In genomic region chr12:17691320-17691876, GRCm38 (mm10) we compare ENCODE assay signal across 8 mouse cellular contexts. TPM values are rescaled to one million over a fixed set of nuclear protein-coding genes. Genes with fewer than 3 reads are reported as not detected.
DNase-seq lines count a peak whose midpoint lies in the region; ATAC-seq and TF ChIP-seq lines count a peak whose summit lies in the region.

No protein-coding gene starts in this region.

- TF ChIP-seq EP300 in liver, postnatal 0 days (IDR thresholded peaks at IDR 0.05; ENCODE audit: low read depth) = no peak

- peak overlapping the region; percentile 95 for H3K4me3 ChIP-seq in gastrocnemius, adult 2 months
- H3K4me3 ChIP-seq in forebrain, embryonic 11.5 days (ENCODE audit: low read depth, low read length) = peak overlapping the region; percentile 74
- H3K4me3 ChIP-seq in intestine, embryonic 15.5 days (replicated peaks) = peak overlapping the region; percentile 65
- H3K4me3 ChIP-seq in liver, postnatal 0 days (ENCODE audit: low read depth, low read length) = peak overlapping the region; percentile 81
- H3K4me3 ChIP-seq in olfactory bulb, adult 2 months (ENCODE audit: insufficient read depth, low read depth, low read length) = peak overlapping the region; percentile 55

- WGBS in forebrain, embryonic 11.5 days = under 1% methylated on average over 30 of the region's 30 CpGs
- 1% methylated on average over 30 of the region's 30 CpGs for WGBS in intestine, embryonic 15.5 days
- WGBS in liver, postnatal 0 days (ENCODE audit: insufficient replicate concordance) = under 1% methylated on average over 26 of the region's 30 CpGs
- 1% methylated on average over 30 of the region's 30 CpGs for WGBS in olfactory bulb, adult 2 months

- peak; percentile 32 for DNase-seq in gastrocnemius, adult 2 months
- DNase-seq in gastrocnemius, adult 8-10 months (ENCODE audit: low spot score in 2 of 2) = no peak
- peak; percentile 24 for DNase-seq in adrenal gland, adult 8-10 months
- peak; percentile 79 for DNase-seq in forebrain, embryonic 11.5 days (ENCODE audit: low spot score)
- DNase-seq in liver, postnatal 0 days = peak; percentile 37

- no peak for TF ChIP-seq POLR2A in olfactory bulb, adult 2 months (IDR thresholded peaks at IDR 0.05; ENCODE audit: insufficient read depth, low read depth, low read length)

- no peaks in the 10 kb centered on the region for H3K36me3 ChIP-seq in forebrain, embryonic 11.5 days (ENCODE audit: control insufficient read depth, insufficient read depth, low read length)
- H3K36me3 ChIP-seq in intestine, embryonic 15.5 days = no peaks in the 10 kb centered on the region
- H3K36me3 ChIP-seq in liver, postnatal 0 days (replicated peaks; ENCODE audit: insufficient read depth, low read length) = no peaks in the 10 kb centered on the region

- H3K27me3 ChIP-seq in forebrain, embryonic 11.5 days (ENCODE audit: control insufficient read depth, insufficient read depth, low read length) = no peaks in the 10 kb centered on the region; the same call in 1 of the 2 replicates
- no peaks in the 10 kb centered on the region for H3K27me3 ChIP-seq in intestine, embryonic 15.5 days (replicated peaks)
- no peaks in the 10 kb centered on the region for H3K27me3 ChIP-seq in liver, postnatal 0 days (ENCODE audit: insufficient read depth, low read length)

- no peak for TF ChIP-seq CTCF in gastrocnemius, adult 2 months (IDR thresholded peaks at IDR 0.05)
- no peak for TF ChIP-seq CTCF in liver, postnatal 0 days (IDR thresholded peaks at IDR 0.05; ENCODE audit: low read depth)
- TF ChIP-seq CTCF in olfactory bulb, adult 2 months (IDR thresholded peaks at IDR 0.05; ENCODE audit: insufficient read depth, low read depth, low read length) = no peak

- no peaks in the 10 kb centered on the region for H3K9me3 ChIP-seq in forebrain, embryonic 11.5 days (ENCODE audit: control insufficient read depth, low read length)
- no peaks in the 10 kb centered on the region for H3K9me3 ChIP-seq in intestine, embryonic 15.5 days
- no peaks in the 10 kb centered on the region for H3K9me3 ChIP-seq in liver, postnatal 0 days (ENCODE audit: low read length)

- peak overlapping the region; percentile 77 for H3K9ac ChIP-seq in forebrain, embryonic 11.5 days (ENCODE audit: low read length)
- peak overlapping the region; percentile 69 for H3K9ac ChIP-seq in intestine, embryonic 15.5 days
- peak overlapping the region; percentile 77 for H3K9ac ChIP-seq in liver, postnatal 0 days (replicated peaks)

- H3K4me2 ChIP-seq in forebrain, embryonic 11.5 days (ENCODE audit: low read depth, low read length, severe bottlenecking) = peak overlapping the region; percentile 93
- peak overlapping the region; percentile 93 for H3K4me2 ChIP-seq in intestine, embryonic 15.5 days (replicated peaks)
- peak overlapping the region; percentile 79 for H3K4me2 ChIP-seq in liver, postnatal 0 days (ENCODE audit: low read depth, low read length)

- intact Hi-C loops in gastrocnemius, adult 2 months (cut with DNase I) = loop anchor here (5.0 kb wide), 5 partner anchors 41 to 139 kb away; no protein-coding TSS in a partner anchor

- peak overlapping the region; percentile 87 for H3K27ac ChIP-seq in gastrocnemius, adult 2 months
- H3K27ac ChIP-seq in forebrain, embryonic 11.5 days (ENCODE audit: low read depth, low read length) = no peak overlapping the region
- no peak overlapping the region for H3K27ac ChIP-seq in intestine, embryonic 15.5 days
- peak overlapping the region; percentile 73 for H3K27ac ChIP-seq in liver, postnatal 0 days (ENCODE audit: low read depth)
- H3K27ac ChIP-seq in olfactory bulb, adult 2 months (ENCODE audit: insufficient read depth, low read depth, low read length) = no peak overlapping the region

- ATAC-seq in forebrain, embryonic 11.5 days (replicated peaks; ENCODE audit: low FRiP score) = peak; percentile 22
- ATAC-seq in intestine, embryonic 15.5 days = peak; percentile 4
- ATAC-seq in liver, postnatal 0 days = no peak
- no peak for ATAC-seq in granulocyte monocyte progenitor cell, adult 5-6 weeks (replicated peaks; ENCODE audit: poor library complexity, severe bottlenecking)

- peaks cover 11% of the 10 kb centered on the region for H3K4me1 ChIP-seq in forebrain, embryonic 11.5 days (replicated peaks; ENCODE audit: control insufficient read depth, insufficient read depth, low read length)
- peaks cover 27% of the 10 kb centered on the region for H3K4me1 ChIP-seq in intestine, embryonic 15.5 days (replicated peaks)
- peaks cover 32% of the 10 kb centered on the region for H3K4me1 ChIP-seq in liver, postnatal 0 days (ENCODE audit: insufficient read depth)
- H3K4me1 ChIP-seq in olfactory bulb, adult 2 months (ENCODE audit: control insufficient read depth, insufficient read depth, low read length) = peaks cover 25% of the 10 kb centered on the region

RNA-seq across cellular contexts. Expression of gene Hpcal1, which starts 0.7 kb away (rescaled TPM):
- 10 to 100 TPM in 1 of 2 experiments, 1 to 10 TPM in 1; 4.8 to 10.3 TPM for total RNA-seq in gastrocnemius, adult 2 months (2021)
- 1 to 10 TPM; 3.4 to 3.9 (median 3.5) TPM for total RNA-seq in gastrocnemius, adult 8-10 months (2022)
- 10 to 100 TPM; 18.8 to 34.0 (median 25.4) TPM for total RNA-seq in adrenal gland, adult 8-10 months (2022)
- 41.9 and 45.7 TPM in 2 replicates for polyA plus RNA-seq in forebrain, embryonic 11.5 days (2014; fragmentation: Nextera tagmentation; extraction: Ambion mirVana)
- 46.7 and 53.5 TPM in 2 replicates for polyA plus RNA-seq in intestine, embryonic 15.5 days (2015; fragmentation: Nextera tagmentation; extraction: Ambion mirVana)
- 18.6 and 20.8 TPM in 2 replicates for polyA plus RNA-seq in liver, postnatal 0 days (2015; fragmentation: Nextera tagmentation; extraction: Ambion mirVana)
- not detected in 2 replicates for polyA plus RNA-seq in olfactory bulb, adult 2 months (2012; ENCODE audit: insufficient read depth, insufficient read length, low replicate concordance, missing spikeins)
- 58.9 and 59.4 TPM in 2 replicates for total RNA-seq in granulocyte monocyte progenitor cell, adult 5-6 weeks (2014; fragmentation: Nextera tagmentation)
- 19.6 and 21.7 TPM in 2 replicates for total RNA-seq in granulocyte monocyte progenitor cell, adult 5-6 weeks (2017)

Comparison
In these comparisons a context has a peak if more than half of its experiments do, and no peak if none do; other contexts are left out.
1. DNase-seq: peak in gastrocnemius, adult 2 months (single experiment), adrenal gland, adult 8-10 months (single experiment), forebrain, embryonic 11.5 days (single experiment) and liver, postnatal 0 days (single experiment); none in gastrocnemius, adult 8-10 months (0 of 2).
2. H3K27ac ChIP-seq: peak in gastrocnemius, adult 2 months (single experiment) and liver, postnatal 0 days (single experiment); none in forebrain, embryonic 11.5 days (single experiment), intestine, embryonic 15.5 days (single experiment) and olfactory bulb, adult 2 months (single experiment).
3. ATAC-seq: peak in forebrain, embryonic 11.5 days (single experiment) and intestine, embryonic 15.5 days (single experiment); none in liver, postnatal 0 days (single experiment) and granulocyte monocyte progenitor cell, adult 5-6 weeks (single experiment).
4. Peak in every context shown above with its lines, with median percentiles within 50 percentile points of each other: H3K4me3 ChIP-seq, H3K4me2 ChIP-seq and H3K9ac ChIP-seq.